In genomic region chr11:113143839-113144627, GRCm38 (mm10) we compare ENCODE assay signal across 8 mouse cellular contexts.
DNase-seq lines count a peak whose midpoint lies in the region; ATAC-seq and TF ChIP-seq lines count a peak whose summit lies in the region.

No protein-coding gene starts in this region.

- H3K27me3 ChIP-seq in Patski, result no peaks in the 10 kb centered on the region
- no peaks in the 10 kb centered on the region for H3K27me3 ChIP-seq in forebrain, embryonic 13.5 days
- no peaks in the 10 kb centered on the region for H3K27me3 ChIP-seq in lung, embryonic 16.5 days (ENCODE audit: control insufficient read depth, insufficient read depth, low read depth, low read length)
- H3K27me3 ChIP-seq in intestine, postnatal 0 days (replicated peaks; ENCODE audit: control insufficient read depth, insufficient read depth, low read length), result no peaks in the 10 kb centered on the region

- intact Hi-C loops in heart, postnatal 10 days (cut with DNase I), result no loop called here

- ATAC-seq in Patski, result peak; percentile 92
- ATAC-seq in forebrain, embryonic 13.5 days, result peak; percentile 78
- peak; percentile 55 for ATAC-seq in lung, embryonic 16.5 days (ENCODE audit: low read depth)
- ATAC-seq in intestine, postnatal 0 days, result no peak

- peak overlapping the region; percentile 44 for H3K4me2 ChIP-seq in forebrain, embryonic 13.5 days
- H3K4me2 ChIP-seq in lung, embryonic 16.5 days (ENCODE audit: low read depth, low read length), result peak overlapping the region; percentile 26; the same call in 1 of the 2 replicates
- no peak overlapping the region for H3K4me2 ChIP-seq in intestine, postnatal 0 days (replicated peaks; ENCODE audit: low read depth)

- no peaks in the 10 kb centered on the region for H3K36me3 ChIP-seq in forebrain, embryonic 13.5 days (ENCODE audit: poor library complexity, severe bottlenecking)
- no peaks in the 10 kb centered on the region for H3K36me3 ChIP-seq in lung, embryonic 16.5 days (ENCODE audit: control insufficient read depth, insufficient read depth, low read length)
- no peaks in the 10 kb centered on the region for H3K36me3 ChIP-seq in intestine, postnatal 0 days (ENCODE audit: control insufficient read depth, insufficient read depth)

- in situ Hi-C loops in Patski (cut with MboI; ENCODE audit: low pct_unique_long_range_greater_than_20kb), result no loop called here

- peaks cover 68% of the 10 kb centered on the region for H3K4me1 ChIP-seq in forebrain, embryonic 13.5 days
- peaks cover 33% of the 10 kb centered on the region for H3K4me1 ChIP-seq in lung, embryonic 16.5 days (replicated peaks; ENCODE audit: control insufficient read depth, insufficient read depth, low read length)
- 0 out of 2 replicates have a peak, but pooled peaks cover 7% of the 10 kb centered on the region for H3K4me1 ChIP-seq in intestine, postnatal 0 days (replicated peaks; ENCODE audit: control insufficient read depth, insufficient read depth, low read length)

- peak overlapping the region; percentile 83 for H3K27ac ChIP-seq in forebrain, embryonic 13.5 days
- H3K27ac ChIP-seq in lung, embryonic 16.5 days (ENCODE audit: low read length), result peak overlapping the region; percentile 47; the same call in 1 of the 2 replicates
- no peak overlapping the region for H3K27ac ChIP-seq in intestine, postnatal 0 days (ENCODE audit: low read depth, low read length)

- H3K9me3 ChIP-seq in forebrain, embryonic 13.5 days (replicated peaks), result no peaks in the 10 kb centered on the region
- no peaks in the 10 kb centered on the region for H3K9me3 ChIP-seq in lung, embryonic 16.5 days (ENCODE audit: control insufficient read depth, low read length)
- no peaks in the 10 kb centered on the region for H3K9me3 ChIP-seq in intestine, postnatal 0 days (ENCODE audit: control insufficient read depth)

- TF ChIP-seq CTCF in Patski (IDR thresholded peaks at IDR 0.05), result no peak
- TF ChIP-seq CTCF in intestine, postnatal 0 days (IDR thresholded peaks at IDR 0.05; ENCODE audit: low read depth), result no peak

- CTCF ChIA-PET in Patski (lab: Charles Lee), result interaction anchor here (0.6 to 2.4 kb wide), 3 partner anchors 9 to 81 kb away, joined by 3 to 12 read pairs (median 3); no protein-coding TSS in a partner anchor

- peak overlapping the region; percentile 10; the same call in 1 of the 2 replicates for H3K4me3 ChIP-seq in forebrain, embryonic 13.5 days
- no peak overlapping the region; the same call in 1 of the 2 replicates for H3K4me3 ChIP-seq in lung, embryonic 16.5 days (ENCODE audit: low read length)
- no peak overlapping the region for H3K4me3 ChIP-seq in intestine, postnatal 0 days (ENCODE audit: low read depth, low read length)

- H3K9ac ChIP-seq in forebrain, embryonic 13.5 days, result peak overlapping the region; percentile 54
- no peak overlapping the region for H3K9ac ChIP-seq in lung, embryonic 16.5 days (ENCODE audit: low read length)
- no peak overlapping the region for H3K9ac ChIP-seq in intestine, postnatal 0 days (ENCODE audit: low read depth, low read length)

- peak; percentile 64 for DNase-seq in Patski (ENCODE audit: low read depth, low spot score)
- peak; percentile 85 for DNase-seq in adrenal gland, postnatal 14 days
- peak; percentile 84 to 86 for DNase-seq in heart, postnatal 10 days
- peak; percentile 69 for DNase-seq in ovary, postnatal 36 days (ENCODE audit: low spot score)
- no peak for DNase-seq in thymus, postnatal 4 days

- WGBS in forebrain, embryonic 13.5 days, result 10% methylated on average over 14 of the region's 14 CpGs
- WGBS in lung, embryonic 16.5 days, result 20% methylated on average over 14 of the region's 14 CpGs
- 42% methylated on average over 14 of the region's 14 CpGs for WGBS in intestine, postnatal 0 days

- POLR2A ChIA-PET in Patski (lab: Charles Lee), result interaction anchor here (0.6 to 1.4 kb wide), 3 partner anchors 57 to 127 kb away, joined by 3 to 5 read pairs (median 3); no protein-coding TSS in a partner anchor
